Mouse (Mus musculus): Measurements from ENCODE around the gene Acvr1b. TPM values are rescaled to one million over a fixed set of nuclear protein-coding genes. Genes with fewer than 3 reads are reported as not detected.

Gene Acvr1b
- polyA plus RNA-seq, 1 experiment = 5.3 TPM

DNA sequence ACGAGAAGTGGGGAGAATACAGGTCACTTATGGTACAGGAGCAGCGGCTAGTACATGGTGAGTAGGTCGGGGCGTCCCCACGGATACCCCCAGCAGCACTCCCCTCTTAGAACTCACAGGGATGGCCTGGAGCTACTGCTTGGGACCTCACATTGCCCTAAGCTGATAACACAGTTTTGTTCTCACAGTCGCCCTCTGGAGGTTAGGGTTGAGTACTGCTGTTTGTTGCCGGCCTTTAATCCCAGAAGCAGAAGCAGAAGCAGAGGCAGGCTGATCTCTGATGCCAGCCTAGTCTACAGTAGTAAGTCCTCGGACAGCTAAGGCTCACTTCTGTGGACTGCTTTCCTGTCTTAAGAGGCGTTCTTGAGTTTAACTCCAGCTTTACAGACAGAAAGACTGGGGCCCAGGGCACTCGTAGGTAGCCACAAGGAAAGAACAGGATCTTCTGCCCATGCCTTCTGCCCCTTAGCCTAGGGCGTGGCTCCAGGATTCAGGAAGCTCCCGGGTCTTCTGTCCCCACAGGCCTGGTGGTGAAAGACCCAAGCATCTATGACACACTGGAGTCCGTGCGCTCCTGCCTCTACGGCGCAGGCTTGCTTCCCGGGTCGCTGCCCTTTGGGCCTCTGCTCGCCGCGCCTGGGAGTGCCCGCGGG is 57.3 kb downstream of the Acvr1b start:
- Histone ChIP-seq H3K36me3 (ENCODE audit: control insufficient read depth, insufficient read depth) (peaks cover 7% of the 10 kb centered on the region), H3K4me3 (no peak overlapping the region), H3K4me2 (ENCODE audit: low read depth) (no peak overlapping the region), H3K27me3 (ENCODE audit: control insufficient read depth, insufficient read depth, insufficient read length) (no peaks in the 10 kb centered on the region), H3K79me2 (ENCODE audit: control insufficient read depth, insufficient read depth) (no peaks in the 10 kb centered on the region), H3ac (ENCODE audit: control insufficient read depth, insufficient read length) (no peak overlapping the region)
- no peak for TF ChIP-seq MYOD1 (IDR thresholded peaks at IDR 0.05; ENCODE audit: control insufficient read depth in 1 of 3, insufficient read length in 2 of 3, low read depth in 2 of 3)
- TF ChIP-seq POLR2AphosphoS2 (IDR thresholded peaks at IDR 0.05; ENCODE audit: insufficient read length, low read depth) = no peak
- no peak for TF ChIP-seq MYOG (IDR thresholded peaks at IDR 0.05; ENCODE audit: control insufficient read depth in 1 of 3, insufficient read depth in 1 of 3, insufficient read length in 2 of 3, low read depth in 2 of 3)
- no peak for TF ChIP-seq TCF12 (IDR thresholded peaks at IDR 0.05; ENCODE audit: insufficient read depth, poor library complexity, severe bottlenecking)
- no peak for TF ChIP-seq USF1 (IDR thresholded peaks at IDR 0.05; ENCODE audit: low read depth)
- no peak for TF ChIP-seq POLR2A (IDR thresholded peaks at IDR 0.05; ENCODE audit: insufficient read length, low read depth)
- no peak for TF ChIP-seq REST (IDR thresholded peaks at IDR 0.05; ENCODE audit: insufficient read depth, insufficient read length)
- TF ChIP-seq TCF3 (IDR thresholded peaks at IDR 0.05; ENCODE audit: insufficient read length, low read depth) = no peak
- no peak for TF ChIP-seq SRF (IDR thresholded peaks at IDR 0.05; ENCODE audit: control insufficient read depth, insufficient read length, low read depth)
- no peak for TF ChIP-seq MAX (IDR thresholded peaks at IDR 0.05; ENCODE audit: low read depth)
- TF ChIP-seq E2F4 (IDR thresholded peaks at IDR 0.05; ENCODE audit: insufficient read depth) = no peak
- no peak for TF ChIP-seq CEBPB (IDR thresholded peaks at IDR 0.05; ENCODE audit: insufficient read depth, poor library complexity, severe bottlenecking)

DNA sequence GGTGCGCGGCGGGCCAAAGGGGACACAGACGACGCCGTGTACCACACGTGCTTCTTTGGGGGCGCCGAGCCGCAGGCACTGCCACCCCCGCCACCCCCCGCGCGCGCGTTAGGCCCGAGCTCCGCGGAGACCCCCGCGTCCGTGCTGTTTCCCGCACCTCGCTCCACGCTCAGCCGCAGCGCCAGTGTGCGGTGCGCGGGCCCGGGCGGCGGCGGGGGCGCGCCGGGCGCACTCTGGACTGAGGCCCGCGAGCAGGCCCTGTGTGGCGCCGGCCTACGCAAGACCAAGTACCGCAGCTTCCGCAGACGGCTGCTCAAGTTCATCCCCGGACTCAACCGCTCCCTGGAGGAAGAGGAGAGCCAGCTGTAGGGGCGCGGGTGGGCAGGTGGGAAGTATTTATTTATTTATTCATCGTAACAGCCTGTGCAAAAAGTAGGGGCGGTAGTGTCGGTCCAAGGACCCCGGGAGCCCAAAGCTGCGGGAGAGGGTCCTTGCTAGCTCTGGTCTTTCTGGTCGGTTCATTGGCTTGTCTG is 57.8 kb downstream of the Acvr1b start:
- Histone ChIP-seq H3K4me2 (ENCODE audit: low read depth) (no peak overlapping the region), H3K4me3 (no peak overlapping the region), H3K27me3 (ENCODE audit: control insufficient read depth, insufficient read depth, insufficient read length) (no peaks in the 10 kb centered on the region), H3ac (ENCODE audit: control insufficient read depth, insufficient read length) (no peak overlapping the region), H3K36me3 (ENCODE audit: control insufficient read depth, insufficient read depth) (peaks cover 7% of the 10 kb centered on the region), H3K79me2 (ENCODE audit: control insufficient read depth, insufficient read depth) (no peaks in the 10 kb centered on the region)
- TF ChIP-seq MYOD1 (IDR thresholded peaks at IDR 0.05; ENCODE audit: control insufficient read depth in 1 of 3, insufficient read length in 2 of 3, low read depth in 2 of 3) (no peak), MYOG (IDR thresholded peaks at IDR 0.05; ENCODE audit: control insufficient read depth in 1 of 3, insufficient read depth in 1 of 3, insufficient read length in 2 of 3, low read depth in 2 of 3) (no peak), CEBPB (IDR thresholded peaks at IDR 0.05; ENCODE audit: insufficient read depth, poor library complexity, severe bottlenecking) (no peak)

DNA sequence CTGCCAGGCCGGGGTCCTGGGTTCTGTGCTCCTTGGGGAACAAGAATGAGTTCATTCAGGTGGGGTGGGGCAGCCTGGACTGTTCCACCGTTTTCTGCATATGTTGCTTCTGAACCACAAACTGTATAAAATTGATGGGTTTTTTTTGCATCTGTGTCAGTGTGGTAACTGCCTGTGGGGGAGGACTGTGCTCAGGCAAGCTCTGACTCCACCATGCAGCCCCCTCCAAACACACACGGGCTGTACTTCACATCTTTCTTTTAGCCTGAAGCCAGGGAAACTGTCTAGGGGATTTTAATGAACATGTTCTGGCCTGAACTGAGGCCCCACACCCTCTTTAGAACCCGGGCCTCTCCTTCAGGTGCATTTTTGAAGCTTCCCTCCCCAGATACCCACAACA is 58.7 kb downstream of the Acvr1b start:
- H3K4me2 ChIP-seq (ENCODE audit: low read depth) = no peak overlapping the region
- H3K27me3 ChIP-seq (ENCODE audit: control insufficient read depth, insufficient read depth, insufficient read length) = no peaks in the 10 kb centered on the region
- peaks cover 7% of the 10 kb centered on the region for H3K36me3 ChIP-seq (ENCODE audit: control insufficient read depth, insufficient read depth)
- no peak overlapping the region for H3K4me3 ChIP-seq
- H3ac ChIP-seq (ENCODE audit: control insufficient read depth, insufficient read length) = no peak overlapping the region
- no peak for TF ChIP-seq TCF3 (IDR thresholded peaks at IDR 0.05; ENCODE audit: insufficient read length, low read depth)
- no peak for TF ChIP-seq E2F4 (IDR thresholded peaks at IDR 0.05; ENCODE audit: insufficient read depth)
- TF ChIP-seq TCF12 (IDR thresholded peaks at IDR 0.05; ENCODE audit: insufficient read depth, poor library complexity, severe bottlenecking) = no peak
- TF ChIP-seq MAX (IDR thresholded peaks at IDR 0.05; ENCODE audit: low read depth) = no peak
- no peak for TF ChIP-seq USF1 (IDR thresholded peaks at IDR 0.05; ENCODE audit: low read depth)
- TF ChIP-seq MYOD1 (IDR thresholded peaks at IDR 0.05; ENCODE audit: control insufficient read depth in 1 of 3, insufficient read length in 2 of 3, low read depth in 2 of 3) = no peak
- no peaks in the 10 kb centered on the region for H3K79me2 ChIP-seq (ENCODE audit: control insufficient read depth, insufficient read depth)

DNA sequence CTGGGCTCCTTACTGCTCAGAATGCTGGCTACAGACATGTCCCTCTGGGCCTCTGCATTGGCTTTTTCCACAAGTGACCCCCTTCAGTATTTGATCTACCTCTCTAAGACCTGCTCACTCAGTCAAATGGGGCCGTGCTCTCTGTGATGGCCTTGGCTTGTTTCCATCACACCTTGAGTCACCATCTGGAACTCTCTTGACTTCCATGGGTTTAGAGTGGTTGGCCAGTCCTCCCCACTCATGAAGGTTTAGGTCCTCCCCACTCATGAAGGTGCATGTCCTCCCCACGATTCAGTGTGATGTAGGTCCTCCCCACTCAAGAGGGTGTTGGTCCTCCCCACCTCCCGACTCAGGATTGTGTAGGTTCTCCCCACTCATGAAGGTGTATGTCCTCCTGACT is 59.3 kb downstream of the Acvr1b start:
- H3K36me3 ChIP-seq (ENCODE audit: control insufficient read depth, insufficient read depth) = peaks cover 7% of the 10 kb centered on the region
- H3K27me3 ChIP-seq (ENCODE audit: control insufficient read depth, insufficient read depth, insufficient read length) = no peaks in the 10 kb centered on the region
- no peak overlapping the region for H3K4me3 ChIP-seq
- H3K4me2 ChIP-seq (ENCODE audit: low read depth) = no peak overlapping the region
- TF ChIP-seq TCF3 (IDR thresholded peaks at IDR 0.05; ENCODE audit: insufficient read length, low read depth) (no peak), MYOG (IDR thresholded peaks at IDR 0.05; ENCODE audit: control insufficient read depth in 1 of 3, insufficient read depth in 1 of 3, insufficient read length in 2 of 3, low read depth in 2 of 3) (no peak), E2F4 (IDR thresholded peaks at IDR 0.05; ENCODE audit: insufficient read depth) (no peak), CEBPB (IDR thresholded peaks at IDR 0.05; ENCODE audit: insufficient read depth, poor library complexity, severe bottlenecking) (no peak), USF1 (IDR thresholded peaks at IDR 0.05; ENCODE audit: low read depth) (no peak), REST (IDR thresholded peaks at IDR 0.05; ENCODE audit: insufficient read depth, insufficient read length) (no peak), TCF12 (IDR thresholded peaks at IDR 0.05; ENCODE audit: insufficient read depth, poor library complexity, severe bottlenecking) (no peak), MAX (IDR thresholded peaks at IDR 0.05; ENCODE audit: low read depth) (no peak), MYOD1 (IDR thresholded peaks at IDR 0.05; ENCODE audit: control insufficient read depth in 1 of 3, insufficient read length in 2 of 3, low read depth in 2 of 3) (no peak), SRF (IDR thresholded peaks at IDR 0.05; ENCODE audit: control insufficient read depth, insufficient read length, low read depth) (no peak), POLR2AphosphoS2 (IDR thresholded peaks at IDR 0.05; ENCODE audit: insufficient read length, low read depth) (no peak), POLR2A (IDR thresholded peaks at IDR 0.05; ENCODE audit: insufficient read length, low read depth) (no peak)
- H3ac ChIP-seq (ENCODE audit: control insufficient read depth, insufficient read length) = no peak overlapping the region
- H3K79me2 ChIP-seq (ENCODE audit: control insufficient read depth, insufficient read depth) = no peaks in the 10 kb centered on the region

Measured in myocyte (in vitro differentiated cells).